Mouse (Mus musculus) heart, adult 18-20 months (tissue): ENCODE results near the gene Zfp873. TPM values are rescaled to one million over a fixed set of nuclear protein-coding genes. Genes with fewer than 3 reads are reported as not detected.
"Not testable (repeated sequence)": the region's sequence is repeated elsewhere in the genome, so short reads cannot be mapped to it uniquely, and the experiment has no call there.

ENCODE experiments used
- DNase-seq, 2 experiments: peaks; one replicate each; pipeline ENCODE4 v3.0.0; 2021 to 2022; ENCODE audit warnings: mixed read lengths in 1 of 2
- long read RNA-seq, 2 experiments: library from polyadenylated mRNA; stranded (forward); transcript quantifications; one replicate each; pipeline ENCODE4 v2.0.0; 2021
- total RNA-seq, 2 experiments: library from RNA; stranded (reverse); gene quantifications; 2 replicates each; pipeline ENCODE4 v1.2.3; 2021

Zfp873 gene
- 1 to 10 TPM; 4.6 to 4.8 TPM for total RNA-seq
- long read RNA-seq, experiment 1, partial matches to known transcripts: 0 of 1 reads
- long read RNA-seq, experiment 1, other reads (novel, unspliced or antisense): 1 of 1 reads
- long read RNA-seq, experiment 2, partial matches to known transcripts: 0 of 2 reads
- long read RNA-seq, experiment 2, other reads (novel, unspliced or antisense): 0 of 2 reads

DNA sequence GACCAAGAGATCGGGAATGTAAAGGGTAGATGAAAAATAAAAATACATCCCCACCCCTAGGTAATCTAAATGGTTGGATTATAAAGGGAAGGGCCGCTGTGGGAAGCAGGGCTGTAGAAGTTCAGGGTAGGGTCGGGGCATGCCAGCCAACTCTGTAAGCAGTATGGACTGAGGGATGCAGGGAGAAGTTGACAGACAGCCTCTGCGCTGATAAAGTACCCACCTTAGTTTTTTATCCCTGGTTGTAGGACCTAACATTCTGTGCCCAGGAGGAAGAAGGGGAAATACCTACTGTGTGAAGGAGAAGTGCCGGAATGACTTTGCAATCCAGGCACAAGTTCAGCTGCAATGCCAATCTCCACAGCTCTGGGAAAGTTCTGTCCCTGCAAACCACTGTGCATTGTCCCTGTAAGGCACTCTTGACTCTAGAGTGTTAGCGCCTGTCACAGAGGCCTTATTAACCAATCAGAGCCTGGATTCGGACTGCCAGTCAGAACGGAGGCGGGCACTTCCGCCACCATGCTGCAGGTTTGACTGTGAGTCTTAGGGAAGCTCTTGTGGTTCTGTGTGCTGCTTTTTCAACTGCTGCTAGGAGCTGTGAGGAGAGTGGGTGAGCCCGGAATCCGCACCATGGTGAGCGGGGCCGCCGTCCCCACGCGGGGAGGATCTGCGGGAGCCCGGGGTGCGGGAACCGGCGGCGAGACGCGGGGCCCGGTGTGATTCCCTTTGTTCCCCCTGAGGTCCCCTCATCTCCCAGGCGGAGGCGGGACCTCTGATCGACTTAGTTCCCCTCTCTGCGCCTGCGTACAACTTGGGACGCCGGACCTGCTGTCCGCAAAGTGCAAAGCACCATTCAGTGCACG lies at the start of gene Zfp873:
TSS of gene Zfp873 (plus strand) at position 527 of the 863 bp plus-strand sequence.
- DNase-seq: peak; percentile 92 to 95

DNA sequence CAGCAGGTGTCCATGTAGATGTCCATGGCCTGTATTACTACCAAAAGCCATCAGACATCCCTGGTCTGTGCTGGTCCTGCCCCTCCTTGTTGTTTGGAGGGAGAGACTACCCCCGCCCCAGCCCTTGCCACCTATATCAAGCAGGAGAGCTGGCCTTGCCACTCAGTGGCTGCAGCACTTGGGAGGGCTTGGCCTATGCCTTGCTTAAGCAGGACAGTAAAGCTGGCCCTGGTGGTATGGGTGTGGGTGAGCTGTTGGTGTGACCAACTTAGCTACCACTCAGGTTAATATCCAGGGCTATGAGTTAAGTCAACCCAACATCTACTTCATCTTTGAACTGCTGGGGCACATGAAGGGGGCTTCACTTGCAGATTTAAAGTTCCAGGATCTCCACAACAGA lies 44.7 kb upstream of the Zfp873 start:
- DNase-seq: not testable (repeated sequence)

DNA sequence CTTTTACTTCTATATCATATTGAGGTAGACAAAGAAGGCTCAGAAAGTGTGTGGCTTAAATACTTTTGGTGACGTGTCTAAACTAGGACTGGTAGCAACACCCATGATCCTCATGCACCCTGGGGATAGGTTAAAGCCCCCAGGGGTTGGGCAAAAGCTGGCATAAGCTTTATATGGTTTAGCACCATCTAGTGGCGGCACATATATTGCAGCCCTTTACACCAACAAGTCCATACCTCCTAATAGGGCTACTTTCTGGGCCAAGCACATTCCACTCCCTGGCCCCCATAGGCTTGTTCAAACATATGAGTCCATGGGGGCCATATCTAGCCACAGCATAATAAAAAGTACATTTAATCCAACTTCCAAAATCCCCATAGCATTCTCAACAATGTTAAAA lies 43.1 kb upstream of the Zfp873 start:
- DNase-seq: peak; percentile 3 to 7

DNA sequence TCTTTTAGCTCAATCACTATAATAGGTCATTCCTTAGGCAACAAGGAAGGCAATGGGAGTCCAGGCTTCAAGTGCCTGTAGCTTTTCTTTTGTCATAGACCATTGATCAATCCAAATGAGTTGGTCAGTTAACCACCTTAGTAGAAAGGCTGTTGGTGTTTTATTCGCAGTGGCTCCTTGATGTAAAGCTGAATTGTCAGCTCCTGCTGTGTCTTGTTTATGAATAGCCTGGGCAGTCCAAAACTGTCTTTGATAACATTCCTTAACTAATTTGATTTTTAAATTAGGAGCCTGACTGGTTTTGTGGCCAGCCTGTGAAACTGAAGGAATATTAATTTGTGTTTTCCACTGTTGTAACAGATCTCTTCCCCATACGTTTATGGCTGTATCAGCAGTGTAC lies 5.7 kb upstream of the Zfp873 start:
- no peak for DNase-seq

DNA sequence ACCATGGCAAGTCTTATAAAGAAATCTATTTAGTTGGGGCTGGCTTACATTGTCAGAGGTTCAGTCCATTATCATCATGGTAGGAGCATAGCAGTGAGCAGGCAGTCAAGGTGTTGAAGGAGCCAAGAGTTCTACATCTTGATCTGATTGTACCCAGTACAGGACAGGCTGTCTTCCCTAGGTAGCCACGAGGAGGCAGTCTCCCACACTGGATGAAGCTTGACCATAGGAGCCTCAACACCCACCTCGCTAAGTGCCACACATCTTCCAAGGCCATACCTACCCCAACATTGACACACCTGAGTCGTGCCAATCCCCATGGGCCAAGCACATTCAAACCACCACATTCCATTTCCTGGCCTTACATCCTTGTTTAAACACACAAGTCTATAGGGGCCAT lies 1.3 kb upstream of the Zfp873 start:
- DNase-seq: no peak

DNA sequence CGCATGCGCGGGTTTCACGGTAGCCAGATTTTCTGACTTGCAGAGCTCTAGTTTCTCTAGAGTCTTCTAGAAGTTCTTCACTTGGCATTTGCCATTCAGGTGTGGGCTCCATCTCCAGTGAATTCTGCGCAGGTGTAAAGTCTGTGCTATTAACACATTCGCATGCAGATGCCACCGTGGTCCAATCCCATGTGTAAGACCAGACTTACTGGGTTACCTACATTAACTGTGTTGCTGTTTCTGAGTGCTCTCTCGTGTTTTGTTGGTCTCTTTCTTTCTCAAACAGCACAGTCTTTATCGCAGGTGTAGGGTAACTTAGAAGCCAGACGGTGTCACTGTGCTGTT lies 509 bp downstream of the Zfp873 start:
- DNase-seq: not testable (repeated sequence)

DNA sequence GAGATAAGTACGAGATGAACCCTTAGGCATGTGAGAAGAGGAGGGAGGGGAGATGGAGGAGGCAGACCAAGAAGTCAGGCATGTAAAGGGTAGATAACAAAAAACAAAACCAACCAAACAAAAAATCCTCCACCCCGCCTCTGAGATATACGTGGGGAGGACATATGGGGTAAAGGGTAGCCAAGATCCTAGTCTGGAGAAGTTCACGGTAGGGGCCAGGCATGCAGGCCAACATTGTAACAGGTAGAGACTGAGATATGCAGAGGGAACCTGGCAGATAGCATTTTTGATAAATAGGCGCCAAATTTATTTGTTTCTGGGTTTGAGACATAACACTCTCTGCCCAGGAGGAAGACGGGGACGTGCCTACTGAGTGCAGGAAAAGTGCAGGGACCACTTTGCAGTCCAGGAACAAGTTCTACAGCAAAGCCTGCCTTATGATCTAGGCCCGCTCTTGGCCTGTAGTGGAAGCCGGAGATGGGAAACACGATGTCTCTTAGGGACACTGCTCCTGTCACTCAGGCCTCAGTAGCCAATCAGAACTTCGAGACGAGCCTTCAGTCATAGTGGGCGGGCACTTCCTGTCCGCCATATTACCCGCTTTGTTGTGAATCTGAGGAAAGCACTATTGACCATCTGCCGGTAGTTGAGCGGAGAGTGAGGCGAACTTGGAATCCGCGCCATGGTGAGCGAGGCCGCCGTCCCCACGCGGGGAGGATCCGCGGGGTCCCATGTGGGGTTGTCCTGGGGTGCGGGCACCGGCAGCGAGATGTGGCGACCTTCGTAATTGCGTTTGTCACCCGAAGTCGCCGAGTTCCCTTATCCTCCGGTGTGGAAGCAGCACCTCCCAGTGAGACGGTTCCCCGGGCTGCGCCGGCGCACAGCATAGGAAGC lies 35.1 kb downstream of the Zfp873 start, which contains the start of gene BC024063:
TSS of gene BC024063 (plus strand) at position 626 of the 894 bp plus-strand sequence.
- peak; percentile 73 to 75 for DNase-seq

DNA sequence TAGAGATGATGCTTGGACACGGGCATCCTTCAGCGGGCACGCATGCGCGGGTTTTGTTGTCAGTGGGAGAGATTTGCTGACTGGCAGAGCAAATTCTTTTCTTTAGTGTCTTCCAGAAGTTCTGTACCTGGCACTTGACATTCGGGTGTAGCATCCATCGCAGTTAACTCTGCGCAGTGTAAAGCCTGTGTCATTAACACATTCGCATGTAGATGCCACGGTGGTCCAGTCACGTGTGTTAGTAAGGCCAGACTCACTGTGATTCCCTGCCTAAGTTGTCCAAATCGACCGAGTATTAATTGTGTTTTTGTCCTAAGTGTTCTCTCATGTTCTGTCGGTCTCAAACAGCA lies 35.7 kb downstream of the Zfp873 start:
- DNase-seq: not testable (repeated sequence)

Other genes starting within 250 kb of the Zfp873 start
- 1 to 10 TPM in 1 of 2 experiments, under 1 TPM in 1; 0.87 to 1.0 TPM for gene Gm4767, start 235.9 kb upstream of the Zfp873 start, total RNA-seq
- 1 to 10 TPM in 1 of 2 experiments, under 1 TPM in 1; 0.67 to 2.1 TPM for gene Gm32687, start 184.2 kb upstream of the Zfp873 start, total RNA-seq
- gene Zfp781, start 117.6 kb upstream of the Zfp873 start, total RNA-seq: 1 to 10 TPM in 1 of 2 experiments, under 1 TPM in 1; 0.74 to 1.0 TPM
- gene BC024063, start 35.2 kb downstream of the Zfp873 start, total RNA-seq: 1 to 10 TPM; 2.2 to 3.0 TPM
- 1 to 10 TPM; 2.0 to 2.7 TPM for gene AU041133, start 79.9 kb downstream of the Zfp873 start, total RNA-seq
- gene Zfp938, start 193.2 kb downstream of the Zfp873 start, total RNA-seq: 1 to 10 TPM; 5.2 to 6.5 TPM